Comparison of ENCODE assay signal across 20 mouse cellular contexts in the genomic region with DNA sequence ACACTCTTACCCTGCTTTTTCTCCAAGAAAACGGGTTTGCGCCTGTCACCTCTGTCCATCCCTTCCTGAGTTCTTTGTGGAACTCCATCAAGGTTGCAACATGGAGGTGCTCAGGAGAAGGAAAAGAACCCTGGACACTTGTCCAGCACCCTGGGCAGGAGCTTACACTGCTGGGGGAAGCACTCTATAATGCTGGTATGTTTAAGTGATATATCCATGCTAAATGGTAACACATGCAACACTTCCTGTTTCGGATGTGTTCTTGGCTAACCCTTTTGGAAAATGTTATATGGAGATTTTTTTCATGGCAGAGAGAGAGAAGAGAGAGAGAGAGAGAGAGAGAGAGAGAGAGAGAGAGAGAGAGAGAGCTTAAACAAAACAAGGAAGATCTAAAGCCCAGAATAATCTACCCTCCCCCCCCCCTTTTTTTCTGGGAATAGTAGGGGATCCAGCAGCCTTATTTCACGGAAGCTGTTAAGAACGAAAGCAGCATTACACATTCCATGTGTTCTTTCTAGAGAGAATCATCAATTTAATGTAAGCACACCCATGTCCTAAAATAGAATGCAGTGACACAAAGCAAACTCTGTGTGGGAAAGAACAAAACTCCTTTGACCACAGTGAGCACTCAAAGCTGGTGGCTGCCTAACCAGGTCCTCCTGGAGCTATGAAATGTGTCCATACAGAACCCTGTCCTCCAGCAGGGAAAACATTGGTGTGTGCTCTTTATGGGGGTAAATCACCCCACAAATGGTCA.
A peak's percentile ranks its signal among the peaks of the same experiment; 100 is the strongest.
DNase-seq lines count a peak whose midpoint lies in the region; ATAC-seq and TF ChIP-seq lines count a peak whose summit lies in the region.
"Had no signal": no experiment of that assay in that cellular context is flagged by ENCODE, and none has a peak within 500 bp of the region (broad histone marks: within the 10 kb centered on the region; RNA-seq: fewer than 3 reads in every experiment).

No protein-coding gene starts in this region.

- no peaks in the 10 kb centered on the region for H3K36me3 ChIP-seq in kidney, postnatal 0 days (ENCODE audit: insufficient read depth, low read length)
- H3K36me3 ChIP-seq in limb, embryonic 15.5 days: no peaks in the 10 kb centered on the region
- H3K36me3 ChIP-seq in thymus, adult 2 months (ENCODE audit: control insufficient read depth, insufficient read depth, low read length): no peaks in the 10 kb centered on the region
- H3K36me3 ChIP-seq: hindbrain, embryonic 12.5 days had no signal

- H3K27me3 ChIP-seq in kidney, postnatal 0 days (ENCODE audit: insufficient read depth, low read length): no peaks in the 10 kb centered on the region
- no peaks in the 10 kb centered on the region for H3K27me3 ChIP-seq in limb, embryonic 15.5 days
- no peaks in the 10 kb centered on the region for H3K27me3 ChIP-seq in thymus, adult 2 months (ENCODE audit: control insufficient read depth, insufficient read depth, low read length)
- H3K27me3 ChIP-seq: hindbrain, embryonic 12.5 days; Patski had no signal

- H3K4me2 ChIP-seq in kidney, postnatal 0 days (ENCODE audit: low read length): no peak overlapping the region
- H3K4me2 ChIP-seq in limb, embryonic 15.5 days: no peak overlapping the region
- H3K4me2 ChIP-seq: heart, embryonic 11.5 days; hindbrain, embryonic 12.5 days; liver, embryonic 11.5 days had no signal

- no peak overlapping the region for H3K4me3 ChIP-seq in kidney, postnatal 0 days (replicated peaks; ENCODE audit: low read depth, low read length)
- no peak overlapping the region for H3K4me3 ChIP-seq in embryonic fibroblast, embryonic 13.5 days (ENCODE audit: insufficient read depth, low read length)
- H3K4me3 ChIP-seq in limb, embryonic 15.5 days: no peak overlapping the region
- no peak overlapping the region for H3K4me3 ChIP-seq in thymus, adult 2 months (ENCODE audit: control insufficient read depth, insufficient read depth, low read length)
- H3K4me3 ChIP-seq: hindbrain, embryonic 12.5 days had no signal

- peak overlapping the region; percentile 60 for H3K27ac ChIP-seq in kidney, postnatal 0 days
- H3K27ac ChIP-seq in embryonic fibroblast, embryonic 13.5 days (ENCODE audit: insufficient read depth, low read length): peak overlapping the region; percentile 100
- 0 out of 2 replicates have a peak overlapping the region, but pooled peaks have one; percentile 34 for H3K27ac ChIP-seq in limb, embryonic 15.5 days
- no peak overlapping the region for H3K27ac ChIP-seq in thymus, adult 2 months (ENCODE audit: control insufficient read depth, insufficient read depth, low read length)
- H3K27ac ChIP-seq: hindbrain, embryonic 12.5 days had no signal

- no peak for TF ChIP-seq CTCF in kidney, postnatal 0 days (IDR thresholded peaks at IDR 0.05; ENCODE audit: low read depth)
- no peak for TF ChIP-seq CTCF in embryonic fibroblast, embryonic 13.5 days (IDR thresholded peaks at IDR 0.05; ENCODE audit: borderline replicate concordance, insufficient read depth, low read length)
- TF ChIP-seq CTCF in thymus, adult 2 months (IDR thresholded peaks at IDR 0.05; ENCODE audit: borderline replicate concordance, control insufficient read depth, extremely low read depth, insufficient read depth, low read length, poor library complexity): no peak

- H3K9ac ChIP-seq in kidney, postnatal 0 days (ENCODE audit: low read depth, low read length): no peak overlapping the region
- no peak overlapping the region for H3K9ac ChIP-seq in limb, embryonic 15.5 days
- H3K9ac ChIP-seq: hindbrain, embryonic 12.5 days had no signal

- peak; percentile 84 for DNase-seq in kidney, postnatal 0 days (ENCODE audit: low spot score)
- no peak for DNase-seq in kidney, postnatal 10 days
- DNase-seq in NIH3T3 (ENCODE audit: low read depth): peak; percentile 73
- DNase-seq in left cerebral cortex, adult 8-10 months (ENCODE audit: low spot score in 2 of 2): no peak
- no peak for DNase-seq in thymus, adult 2 months
- no peak for DNase-seq in embryo, embryonic 11 days
- DNase-seq: adrenal gland, adult 8-10 months; cerebellum, adult 11 months; cerebellum, postnatal 10 days; heart, postnatal 14 days; layer of hippocampus, adult 9-11 months; right cerebral cortex, postnatal 4 days; thymus, postnatal 36 days had no signal

- no peaks in the 10 kb centered on the region for H3K4me1 ChIP-seq in kidney, postnatal 0 days (replicated peaks; ENCODE audit: insufficient read depth, low read length)
- peaks cover 5% of the 10 kb centered on the region for H3K4me1 ChIP-seq in embryonic fibroblast, embryonic 13.5 days (ENCODE audit: control insufficient read depth, insufficient read depth, low read length)
- H3K4me1 ChIP-seq in limb, embryonic 15.5 days: peaks cover 9% of the 10 kb centered on the region; the same call in 1 of the 2 replicates
- peaks cover 6% of the 10 kb centered on the region for H3K4me1 ChIP-seq in thymus, adult 2 months (replicated peaks; ENCODE audit: control insufficient read depth, insufficient read depth, low read length)
- H3K4me1 ChIP-seq: hindbrain, embryonic 12.5 days had no signal

- WGBS in kidney, postnatal 0 days: 60% methylated on average over 5 of the region's 5 CpGs
- WGBS in limb, embryonic 15.5 days: 55% methylated on average over 5 of the region's 5 CpGs
- 97% methylated on average over 5 of the region's 5 CpGs for WGBS in thymus, adult 2 months

- no peaks in the 10 kb centered on the region for H3K9me3 ChIP-seq in kidney, postnatal 0 days (replicated peaks; ENCODE audit: low read length)
- no peaks in the 10 kb centered on the region for H3K9me3 ChIP-seq in limb, embryonic 15.5 days
- H3K9me3 ChIP-seq: hindbrain, embryonic 12.5 days had no signal

- no peak for TF ChIP-seq POLR2A in embryonic fibroblast, embryonic 13.5 days (IDR thresholded peaks at IDR 0.05; ENCODE audit: low read depth, low read length)
- no peak for TF ChIP-seq POLR2A in thymus, adult 2 months (IDR thresholded peaks at IDR 0.05; ENCODE audit: control insufficient read depth, extremely low read depth, insufficient read depth, low read length, poor library complexity)

- no peak; the same call in 1 of the 2 replicates for ATAC-seq in kidney, postnatal 0 days (replicated peaks; ENCODE audit: low FRiP score, low read depth)
- ATAC-seq in limb, embryonic 15.5 days (ENCODE audit: insufficient number of reproducible peaks, low FRiP score, low TSS enrichment, low read depth): no peak
- ATAC-seq: midbrain, embryonic 16.5 days; Patski had no signal

Comparison
In these comparisons a context has a peak if more than half of its experiments do, and no peak if none do; other contexts are left out.
1. DNase-seq: peak in kidney, postnatal 0 days (single experiment) and NIH3T3 (single experiment); none in kidney, postnatal 10 days (single experiment), left cerebral cortex, adult 8-10 months (0 of 2), thymus, adult 2 months (single experiment) and embryo, embryonic 11 days (single experiment).